Mouse (Mus musculus) forebrain, embryonic 12.5 days (tissue): ENCODE measurements around the gene Nacc1. TPM values are rescaled to one million over a fixed set of nuclear protein-coding genes. Genes with fewer than 3 reads are reported as not detected.

Experiments
- ATAC-seq: fragments of 200-750 bp; cut with Nextera tagmentation; 2 replicates; pipeline ENCODE4 v1.8.0; 2017; ENCODE audit warnings: moderate TSS enrichment; ENCODE audit not compliant: low FRiP score
- H3K27ac ChIP-seq: fragments of 300-500 bp; sonication (generic); 2 replicates; pipeline ENCODE4 v1.5.1; 2016; ENCODE audit warnings: mild to moderate bottlenecking
- H3K27me3 ChIP-seq: fragments of 300-500 bp; sonication (generic); 2 replicates; pipeline ENCODE4 v1.6.1; 2016; ENCODE audit warnings: mild to moderate bottlenecking
- H3K36me3 ChIP-seq: fragments of 300-500 bp; sonication (generic); replicated peaks from 2 replicates; pipeline ENCODE4 v1.6.1; 2016; ENCODE audit warnings: mild to moderate bottlenecking
- H3K4me1 ChIP-seq: fragments of 300-500 bp; sonication (generic); 2 replicates; pipeline ENCODE4 v1.6.1; 2016
- H3K4me2 ChIP-seq: fragments of 300-500 bp; sonication (generic); 2 replicates; pipeline ENCODE4 v1.6.1; 2016; ENCODE audit warnings: mild to moderate bottlenecking, moderate library complexity
- H3K4me3 ChIP-seq: fragments of 300-500 bp; sonication (generic); replicated peaks from 2 replicates; pipeline ENCODE4 v1.5.1; 2016; ENCODE audit warnings: mild to moderate bottlenecking
- H3K9ac ChIP-seq: fragments of 300-500 bp; sonication (generic); 2 replicates; pipeline ENCODE4 v1.6.1; 2016; ENCODE audit warnings: mild to moderate bottlenecking
- H3K9me3 ChIP-seq: fragments of 300-500 bp; sonication (generic); 2 replicates; pipeline ENCODE4 v1.6.1; 2016
- WGBS: fragments of 180-500 bp; shearing (Covaris S2); methylation state at CpG from one replicate; pipeline ENCODE4 v1.1.7; 2016; 5-methylcytosine and 5-hydroxymethylcytosine counted together
- polyA plus RNA-seq: library from polyadenylated mRNA; unstranded; fragments of >200 nt; fragmentation: Nextera tagmentation; extraction: Ambion mirVana; gene quantifications from 2 replicates; pipeline ENCODE4 v1.2.1, GENCODE M21; 2016

Nacc1 gene
- polyA plus RNA-seq, 1 experiment from 2014 or later: 22.8 TPM

- Histone ChIP-seq H3K27me3 (no peaks in the 10 kb centered on the region), H3K27ac (no peak overlapping the region), H3K9ac (no peak overlapping the region), H3K9me3 (no peaks in the 10 kb centered on the region), H3K4me1 (peaks cover 21% of the 10 kb centered on the region), H3K4me3 (no peak overlapping the region), H3K36me3 (no peaks in the 10 kb centered on the region), H3K4me2 (no peak overlapping the region)
- WGBS: 68% methylated on average over 6 of the region's 7 CpGs
- ATAC-seq: no peak
These were observed 46.9 kb downstream of the Nacc1 start for GRCm38 (mm10) chr8:84640617-84641294.

DNA sequence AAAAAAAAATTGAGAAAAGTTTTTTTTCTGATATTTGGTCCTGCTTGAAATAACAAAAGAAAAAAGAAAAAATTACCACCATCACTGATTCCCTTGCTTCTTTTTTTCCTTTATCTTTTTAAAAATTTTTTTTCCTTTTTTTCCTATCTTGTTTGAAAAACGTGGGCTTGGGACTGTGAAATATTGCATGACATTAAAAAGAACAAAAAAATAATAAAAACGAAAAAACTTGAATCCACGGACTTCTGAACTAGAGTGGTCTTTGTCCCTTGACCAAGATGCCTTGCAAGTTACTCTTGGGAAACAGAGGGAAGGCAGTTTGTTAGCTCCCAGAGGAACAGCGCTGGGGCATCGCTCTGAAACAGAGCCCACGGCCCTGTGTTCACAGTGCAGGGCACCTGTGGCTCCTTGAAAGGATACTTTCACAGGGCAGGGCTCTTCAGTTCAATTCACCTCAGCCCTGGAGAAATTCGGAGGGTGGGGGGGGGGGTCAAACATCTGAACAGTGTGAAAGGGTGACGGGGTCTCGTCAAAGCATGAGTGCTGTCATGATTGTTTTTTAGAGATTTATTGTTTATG lies 47.6 kb downstream of the Nacc1 start:
- WGBS: 27% methylated on average over 9 of the region's 9 CpGs
- ATAC-seq: no peak
- no peak overlapping the region for H3K27ac ChIP-seq
- peak overlapping the region; percentile 83 for H3K4me2 ChIP-seq
- no peaks in the 10 kb centered on the region for H3K9me3 ChIP-seq
- peak overlapping the region; percentile 62 for H3K4me3 ChIP-seq
- 0 out of 2 replicates have a peak overlapping the region, but pooled peaks have one; percentile 51 for H3K9ac ChIP-seq
- H3K36me3 ChIP-seq: no peaks in the 10 kb centered on the region
- H3K27me3 ChIP-seq: no peaks in the 10 kb centered on the region
- peaks cover 27% of the 10 kb centered on the region for H3K4me1 ChIP-seq

DNA sequence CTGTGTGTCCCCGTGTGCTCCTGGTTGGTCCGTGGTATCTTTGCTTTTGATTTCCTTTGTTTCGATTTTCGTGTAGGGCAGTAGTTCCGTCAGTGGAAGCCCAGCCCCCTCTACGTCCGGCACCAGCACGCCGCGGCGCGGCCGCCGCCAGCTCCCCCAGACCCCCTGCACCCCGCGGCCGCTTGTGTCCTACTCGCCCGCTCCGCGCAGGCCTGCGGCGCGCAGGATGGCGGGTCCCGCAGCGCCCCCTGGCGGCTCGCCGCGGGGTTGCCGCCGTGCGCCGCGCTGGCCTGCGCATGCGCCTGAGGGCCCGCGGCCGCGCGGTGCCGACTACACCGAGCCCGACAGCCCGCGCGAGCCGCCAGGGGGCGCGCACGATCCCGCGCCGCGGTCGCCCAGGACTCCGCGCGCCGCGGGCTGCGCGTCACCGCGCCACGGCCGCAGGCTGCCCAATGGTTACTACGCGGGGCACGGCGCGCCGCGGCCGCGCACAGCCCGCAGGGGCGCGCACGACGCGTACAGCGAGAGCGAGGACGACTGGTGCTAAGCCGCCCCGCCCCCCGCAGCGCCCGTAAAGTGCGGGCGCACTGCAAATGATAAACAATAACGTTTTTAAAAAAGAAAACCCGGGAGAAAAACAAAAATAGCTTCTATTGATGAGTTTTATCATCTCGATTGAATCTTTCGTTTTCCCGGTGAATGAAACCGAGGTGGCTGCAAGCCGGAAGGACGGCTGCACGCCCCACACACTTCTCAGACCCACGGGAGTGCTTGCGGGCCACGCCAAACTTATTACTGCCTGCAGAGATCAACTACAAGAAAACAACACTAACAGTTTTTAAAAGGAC lies 48.3 kb downstream of the Nacc1 start:
- Histone ChIP-seq H3K4me3 (peak overlapping the region; percentile 62), H3K9ac (peak overlapping the region; percentile 86), H3K4me1 (peaks cover 34% of the 10 kb centered on the region), H3K36me3 (no peaks in the 10 kb centered on the region), H3K4me2 (peak overlapping the region; percentile 83), H3K27me3 (no peaks in the 10 kb centered on the region), H3K9me3 (no peaks in the 10 kb centered on the region), H3K27ac (peak overlapping the region; percentile 94)
- WGBS: under 1% methylated on average over 105 of the region's 106 CpGs
- peak; percentile 91 for ATAC-seq

DNA sequence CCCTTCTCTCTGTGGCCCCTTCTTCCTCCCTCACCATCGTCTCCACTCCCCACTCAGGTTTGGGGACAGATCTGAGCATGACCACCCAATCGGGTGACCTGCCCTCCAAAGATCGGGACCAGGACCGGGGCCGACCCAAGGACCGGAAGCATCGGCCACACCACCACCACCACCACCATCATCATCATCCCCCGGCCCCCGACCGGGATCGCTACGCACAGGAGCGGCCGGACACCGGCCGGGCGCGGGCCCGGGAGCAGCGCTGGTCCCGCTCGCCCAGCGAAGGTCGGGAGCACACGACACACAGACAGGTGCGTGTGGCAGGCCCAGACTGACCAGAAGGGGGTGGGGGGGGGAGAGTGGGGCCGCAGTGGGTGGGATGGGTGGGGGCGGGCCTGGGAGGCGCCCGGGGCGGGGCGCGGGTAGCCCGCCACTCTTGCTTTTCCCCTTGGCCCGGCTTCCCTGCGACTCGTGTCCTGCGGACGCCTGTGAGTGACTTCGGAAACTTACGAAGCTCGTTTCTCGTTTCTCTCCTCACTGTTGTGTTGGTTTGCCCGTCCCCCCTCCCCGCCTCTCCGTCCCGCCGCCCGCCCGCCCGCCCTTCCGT lies 49.0 kb downstream of the Nacc1 start:
- peak; percentile 37 for ATAC-seq
- H3K4me1 ChIP-seq: peaks cover 41% of the 10 kb centered on the region
- WGBS: under 1% methylated on average over 45 of the region's 52 CpGs

GRCm38 (mm10) chr8:84637946-84638554 lies 49.6 kb downstream of the Nacc1 start:
- Histone ChIP-seq H3K4me2 (peak overlapping the region; percentile 83), H3K36me3 (no peaks in the 10 kb centered on the region), H3K27ac (peak overlapping the region; percentile 94; the same call in 1 of the 2 replicates), H3K9ac (peak overlapping the region; percentile 86), H3K9me3 (no peaks in the 10 kb centered on the region), H3K4me3 (peak overlapping the region; percentile 62), H3K4me1 (peaks cover 41% of the 10 kb centered on the region), H3K27me3 (no peaks in the 10 kb centered on the region)
- ATAC-seq: no peak
- WGBS: 42% methylated on average over 8 of the region's 8 CpGs

More for the DNA sequence above, 49.0 kb downstream of the Nacc1 start:
- Histone ChIP-seq H3K9me3 (no peaks in the 10 kb centered on the region), H3K4me2 (peak overlapping the region; percentile 83), H3K4me3 (peak overlapping the region; percentile 62), H3K27me3 (no peaks in the 10 kb centered on the region), H3K9ac (peak overlapping the region; percentile 86), H3K27ac (peak overlapping the region; percentile 94), H3K36me3 (no peaks in the 10 kb centered on the region)

DNA sequence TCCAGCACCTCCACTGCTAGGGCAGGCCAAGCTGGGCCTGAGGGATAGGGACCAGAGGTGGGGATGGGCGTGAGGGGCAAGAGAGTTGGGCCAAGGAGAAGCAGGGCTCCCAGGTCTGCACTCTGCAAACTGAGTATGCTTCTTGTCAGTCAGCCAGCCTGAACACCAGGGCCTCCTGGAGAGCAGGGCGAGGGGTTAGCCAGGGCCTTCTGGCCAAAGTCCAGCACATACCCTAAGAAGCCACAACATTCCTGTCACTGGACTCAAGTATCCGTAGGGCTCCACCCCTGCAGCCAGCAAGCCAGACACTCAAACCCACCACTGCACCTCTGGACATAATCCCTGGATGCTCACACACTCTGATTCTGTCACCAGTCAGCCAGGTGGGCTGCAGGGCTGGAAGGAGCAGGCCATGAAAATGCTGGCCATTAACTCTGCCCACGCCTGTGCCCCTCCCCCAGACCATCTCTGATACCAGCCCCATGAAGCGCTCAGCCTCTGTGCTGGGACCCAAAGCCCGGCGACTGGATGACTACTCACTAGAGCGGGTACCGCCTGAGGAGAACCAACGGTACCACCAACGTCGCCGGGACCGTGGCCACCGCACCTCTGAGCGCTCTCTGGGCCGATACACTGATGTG lies 51.5 kb downstream of the Nacc1 start:
- Histone ChIP-seq H3K9ac (no peak overlapping the region), H3K4me1 (peaks cover 41% of the 10 kb centered on the region), H3K27ac (0 out of 2 replicates have a peak overlapping the region, but pooled peaks have one; percentile 72), H3K27me3 (no peaks in the 10 kb centered on the region), H3K4me3 (no peak overlapping the region), H3K36me3 (no peaks in the 10 kb centered on the region), H3K9me3 (no peaks in the 10 kb centered on the region), H3K4me2 (no peak overlapping the region)
- ATAC-seq: no peak
- 88% methylated on average over 17 of the region's 17 CpGs for WGBS

DNA sequence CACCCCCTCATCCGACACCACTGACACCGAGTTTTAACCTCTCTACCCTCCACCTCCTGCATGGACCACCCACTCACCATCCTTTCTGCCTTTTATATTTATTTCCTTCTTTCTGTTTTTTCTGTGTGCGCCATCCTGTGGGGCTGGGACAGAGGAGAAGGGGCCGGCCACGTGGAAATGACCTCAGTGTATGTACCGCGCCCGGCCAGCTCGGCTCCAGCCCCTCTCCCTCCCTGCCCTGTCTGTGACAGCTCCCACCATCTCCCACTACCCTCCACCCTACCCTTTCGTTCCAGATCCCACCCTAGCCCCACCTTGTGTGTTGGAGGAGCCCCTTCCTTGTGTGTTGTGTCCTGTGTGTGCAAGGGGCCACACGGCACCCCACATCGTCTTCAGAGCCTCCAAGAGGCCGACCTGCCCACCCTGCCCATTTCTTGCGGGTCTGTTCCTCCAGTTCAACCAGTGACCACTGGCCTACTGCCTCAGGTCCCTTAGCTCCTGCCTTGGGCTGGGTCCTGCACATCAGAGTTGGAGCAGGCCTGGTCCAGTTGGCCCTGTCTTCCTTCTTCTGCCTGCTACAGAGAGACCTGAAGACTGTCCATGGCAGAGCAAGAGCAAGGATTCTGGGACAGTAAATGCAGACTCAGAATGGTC lies 52.1 kb downstream of the Nacc1 start:
- 69% methylated on average over 14 of the region's 14 CpGs for WGBS
- no peaks in the 10 kb centered on the region for H3K27me3 ChIP-seq
- H3K4me3 ChIP-seq: no peak overlapping the region
- H3K27ac ChIP-seq: peak overlapping the region; percentile 72
- no peak overlapping the region for H3K4me2 ChIP-seq
- no peaks in the 10 kb centered on the region for H3K36me3 ChIP-seq
- peaks cover 41% of the 10 kb centered on the region for H3K4me1 ChIP-seq
- H3K9ac ChIP-seq: 0 out of 2 replicates have a peak overlapping the region, but pooled peaks have one; percentile 5
- no peaks in the 10 kb centered on the region for H3K9me3 ChIP-seq
- ATAC-seq: no peak

DNA sequence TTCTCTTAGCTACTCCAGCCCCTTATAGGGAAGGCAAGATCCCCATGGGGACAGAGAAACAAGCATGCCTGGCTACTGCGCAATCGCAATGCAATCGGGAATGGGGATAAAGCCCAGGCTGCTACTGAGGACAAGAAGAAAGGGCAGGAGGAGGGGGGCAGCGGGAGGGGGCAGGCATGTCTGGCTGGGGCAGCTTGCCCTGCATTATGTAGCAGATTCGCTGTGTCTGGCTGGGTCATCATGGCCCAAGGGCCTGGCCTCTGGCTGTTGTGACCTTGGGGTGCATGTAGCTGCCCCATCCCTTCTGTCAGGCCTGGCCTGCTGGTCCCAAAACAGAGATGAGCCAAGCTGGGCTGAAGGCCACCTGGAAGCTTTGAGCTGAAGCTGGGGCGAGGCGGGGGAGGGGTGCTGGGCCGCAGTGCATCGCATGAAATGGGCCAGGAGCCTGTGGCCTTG lies 52.8 kb downstream of the Nacc1 start:
- Histone ChIP-seq H3K4me2 (no peak overlapping the region), H3K4me3 (no peak overlapping the region), H3K27me3 (no peaks in the 10 kb centered on the region), H3K27ac (peak overlapping the region; percentile 72), H3K36me3 (peaks cover 4% of the 10 kb centered on the region; the same call in 1 of the 2 replicates), H3K9me3 (no peaks in the 10 kb centered on the region), H3K4me1 (peaks cover 37% of the 10 kb centered on the region), H3K9ac (0 out of 2 replicates have a peak overlapping the region, but pooled peaks have one; percentile 5)
- ATAC-seq: peak; percentile 18; the same call in 1 of the 2 replicates
- 38% methylated on average over 9 of the region's 9 CpGs for WGBS

DNA sequence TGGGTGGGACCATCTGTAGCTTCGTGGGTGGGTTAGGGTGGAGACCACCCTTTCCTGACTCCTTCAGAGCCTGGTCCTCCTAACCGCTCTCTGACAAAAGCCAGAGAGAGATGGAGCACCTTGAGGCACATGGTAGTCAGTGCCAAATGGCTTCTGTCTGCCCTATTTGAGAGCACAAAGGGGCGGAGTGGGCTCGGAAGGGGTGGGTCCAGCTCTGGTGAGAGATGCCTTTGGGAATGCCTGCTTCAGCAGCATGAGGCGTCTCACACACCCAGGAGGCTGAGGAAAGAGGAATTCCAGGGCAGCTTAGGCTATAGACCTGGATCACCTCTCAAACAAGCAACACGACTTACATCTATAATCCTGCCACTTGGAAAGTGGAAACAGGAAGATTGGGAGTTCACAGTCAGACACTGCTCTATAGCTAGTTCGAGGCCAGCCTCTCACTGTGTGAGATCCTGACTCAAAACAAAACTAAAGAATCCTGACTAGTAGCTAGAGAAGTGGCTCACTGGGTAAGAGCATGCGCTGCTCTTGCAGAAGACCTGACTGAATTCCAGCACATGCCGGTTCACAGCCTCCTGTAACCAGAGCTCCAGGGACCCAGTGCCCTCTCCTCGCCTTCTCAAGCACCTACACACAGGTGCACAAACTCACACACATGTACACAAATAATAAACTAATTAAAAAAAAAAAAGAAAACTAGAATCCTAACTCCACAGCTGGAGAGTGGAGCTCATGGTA lies 53.6 kb downstream of the Nacc1 start:
- Histone ChIP-seq H3K9me3 (no peaks in the 10 kb centered on the region), H3K9ac (peak overlapping the region; percentile 17; the same call in 1 of the 2 replicates), H3K4me2 (no peak overlapping the region), H3K36me3 (peaks cover 4% of the 10 kb centered on the region; the same call in 1 of the 2 replicates), H3K27ac (peak overlapping the region; percentile 72; the same call in 1 of the 2 replicates), H3K27me3 (no peaks in the 10 kb centered on the region), H3K4me1 (peaks cover 37% of the 10 kb centered on the region), H3K4me3 (no peak overlapping the region)
- WGBS: 55% methylated on average over 10 of the region's 10 CpGs
- ATAC-seq: no peak

- H3K9me3 ChIP-seq: no peaks in the 10 kb centered on the region
- peaks cover 4% of the 10 kb centered on the region; the same call in 1 of the 2 replicates for H3K36me3 ChIP-seq
- no peaks in the 10 kb centered on the region for H3K27me3 ChIP-seq
- no peak overlapping the region for H3K4me2 ChIP-seq
- ATAC-seq: no peak
- H3K4me3 ChIP-seq: no peak overlapping the region
- no peak overlapping the region for H3K27ac ChIP-seq
- H3K4me1 ChIP-seq: peaks cover 28% of the 10 kb centered on the region
- 89% methylated on average over 4 of the region's 4 CpGs for WGBS
- no peak overlapping the region for H3K9ac ChIP-seq
These were observed 55.8 kb downstream of the Nacc1 start for GRCm38 (mm10) chr8:84631813-84632212.
